Mouse (Mus musculus): ENCODE measurements at regions not wholly inside any gene's neighbourhood (a gene's known extent, or its start where the extent isn't known, plus 50 kb on each side); places are given as distances from the start of the nearest gene placed in this dataset.

DNA sequence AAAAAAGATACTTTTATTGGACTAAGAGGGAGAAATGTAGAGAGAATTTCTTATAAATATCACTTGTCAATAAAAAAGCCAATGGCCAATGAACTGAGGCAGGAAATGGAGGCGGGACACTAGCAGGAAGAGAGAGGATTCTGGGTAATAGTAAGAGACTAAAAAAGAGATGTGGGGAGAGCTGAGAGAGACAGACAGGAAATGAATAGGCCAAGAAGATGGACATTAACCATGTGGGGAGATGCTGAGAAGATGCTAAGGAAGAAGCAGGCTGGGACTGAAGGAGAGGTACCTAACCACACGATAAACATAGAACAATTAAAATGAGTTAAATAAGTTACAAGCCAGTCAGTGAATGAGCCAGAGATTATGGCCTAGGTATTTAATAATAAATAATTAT, 181.0 kb upstream of the Nfe2l3 start:
- no peaks in the 10 kb centered on the region for H3K27me3 ChIP-seq (ENCODE audit: control insufficient read depth, insufficient read depth, low read length)
- no peaks in the 10 kb centered on the region for H3K9me3 ChIP-seq (ENCODE audit: control insufficient read depth, low read length)
- 89% methylated on average over 2 of the region's 2 CpGs for WGBS
- H3K4me1 ChIP-seq (ENCODE audit: control insufficient read depth, insufficient read depth, low read length): no peaks in the 10 kb centered on the region
- ATAC-seq (ENCODE audit: low FRiP score, low read depth): no peak
- H3K9ac ChIP-seq (ENCODE audit: low read depth, low read length, severe bottlenecking): no peak overlapping the region
- H3K4me2 ChIP-seq (replicated peaks; ENCODE audit: low read depth, low read length, severe bottlenecking): no peak overlapping the region
- no peak overlapping the region for H3K27ac ChIP-seq (replicated peaks; ENCODE audit: low read depth, low read length)
- DNase-seq (ENCODE audit: low spot score): no peak
- H3K36me3 ChIP-seq (ENCODE audit: control insufficient read depth, insufficient read depth, low read length): no peaks in the 10 kb centered on the region
- H3K4me3 ChIP-seq (replicated peaks; ENCODE audit: low read length): no peak overlapping the region
- no peak for TF ChIP-seq POLR2A (IDR thresholded peaks at IDR 0.05; ENCODE audit: borderline replicate concordance, extremely low read depth, insufficient read depth, insufficient read length)

DNA sequence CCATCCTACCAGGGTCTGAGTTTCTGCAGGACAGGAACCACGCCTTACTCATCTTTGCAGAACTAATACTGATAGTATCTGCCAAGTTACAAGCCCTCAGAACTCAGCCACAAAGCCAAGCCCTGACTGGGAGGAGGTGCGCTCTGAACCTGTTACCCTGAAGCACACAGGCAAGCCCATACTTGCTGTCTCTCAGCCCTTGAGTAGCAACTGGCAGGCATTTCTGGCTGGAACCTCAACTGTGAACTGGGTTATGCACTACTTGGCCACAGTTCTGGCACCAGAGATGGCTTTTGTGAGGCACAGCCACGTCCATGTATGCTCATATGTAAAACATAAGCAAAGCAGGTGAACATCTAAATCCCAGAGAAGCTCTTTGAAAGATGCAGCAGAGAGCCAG, 179.7 kb upstream of the Nfe2l3 start:
- H3K27ac ChIP-seq (replicated peaks; ENCODE audit: low read depth, low read length): no peak overlapping the region
- H3K27me3 ChIP-seq (ENCODE audit: control insufficient read depth, insufficient read depth, low read length): no peaks in the 10 kb centered on the region
- no peaks in the 10 kb centered on the region for H3K4me1 ChIP-seq (ENCODE audit: control insufficient read depth, insufficient read depth, low read length)
- DNase-seq (ENCODE audit: low spot score) (no peak), ATAC-seq (ENCODE audit: low FRiP score, low read depth) (no peak)
- H3K4me2 ChIP-seq (replicated peaks; ENCODE audit: low read depth, low read length, severe bottlenecking): no peak overlapping the region
- no peak overlapping the region for H3K9ac ChIP-seq (ENCODE audit: low read depth, low read length, severe bottlenecking)
- no peaks in the 10 kb centered on the region for H3K9me3 ChIP-seq (ENCODE audit: control insufficient read depth, low read length)
- no peak overlapping the region for H3K4me3 ChIP-seq (replicated peaks; ENCODE audit: low read length)
- 75% methylated on average over 3 of the region's 3 CpGs for WGBS
- no peak for TF ChIP-seq POLR2A (IDR thresholded peaks at IDR 0.05; ENCODE audit: borderline replicate concordance, extremely low read depth, insufficient read depth, insufficient read length)
- no peaks in the 10 kb centered on the region for H3K36me3 ChIP-seq (ENCODE audit: control insufficient read depth, insufficient read depth, low read length)

GRCm38 (mm10) chr6:51256631-51257030, 175.8 kb upstream of the Nfe2l3 start:
- DNase-seq (ENCODE audit: low spot score) (no peak), ATAC-seq (ENCODE audit: low FRiP score, low read depth) (no peak)
- no peak overlapping the region for H3K27ac ChIP-seq (replicated peaks; ENCODE audit: low read depth, low read length)
- H3K4me2 ChIP-seq (replicated peaks; ENCODE audit: low read depth, low read length, severe bottlenecking): no peak overlapping the region
- H3K27me3 ChIP-seq (ENCODE audit: control insufficient read depth, insufficient read depth, low read length): no peaks in the 10 kb centered on the region
- no peak overlapping the region for H3K4me3 ChIP-seq (replicated peaks; ENCODE audit: low read length)
- TF ChIP-seq POLR2A (IDR thresholded peaks at IDR 0.05; ENCODE audit: borderline replicate concordance, extremely low read depth, insufficient read depth, insufficient read length): no peak
- H3K9ac ChIP-seq (ENCODE audit: low read depth, low read length, severe bottlenecking): no peak overlapping the region
- H3K4me1 ChIP-seq (ENCODE audit: control insufficient read depth, insufficient read depth, low read length): no peaks in the 10 kb centered on the region
- H3K9me3 ChIP-seq (ENCODE audit: control insufficient read depth, low read length): peaks cover 10% of the 10 kb centered on the region; the same call in 1 of the 2 replicates
- 60% methylated on average over 4 of the region's 4 CpGs for WGBS
- H3K36me3 ChIP-seq (ENCODE audit: control insufficient read depth, insufficient read depth, low read length): no peaks in the 10 kb centered on the region

DNA sequence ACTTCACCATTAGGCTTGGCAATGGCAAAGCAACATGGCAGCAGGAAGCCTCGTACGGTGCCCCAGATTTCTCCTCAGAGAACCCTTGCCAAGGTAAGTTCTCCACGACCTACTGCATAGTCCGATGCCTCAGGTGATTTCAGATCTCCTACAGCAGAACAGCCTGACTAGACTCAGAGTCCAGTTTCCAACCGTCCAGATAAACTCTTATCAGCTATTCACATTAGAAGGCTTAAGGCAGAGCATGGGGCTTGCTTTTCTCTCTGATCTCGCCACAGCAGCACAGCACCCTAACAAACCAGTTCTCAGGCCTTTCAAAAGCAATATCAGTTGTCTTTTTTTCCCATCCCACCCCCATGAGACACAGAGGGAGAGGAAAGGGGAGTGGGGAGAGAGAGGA, 174.9 kb upstream of the Nfe2l3 start:
- no peak for TF ChIP-seq POLR2A (IDR thresholded peaks at IDR 0.05; ENCODE audit: borderline replicate concordance, extremely low read depth, insufficient read depth, insufficient read length)
- H3K27ac ChIP-seq (replicated peaks; ENCODE audit: low read depth, low read length): no peak overlapping the region
- peaks cover 10% of the 10 kb centered on the region; the same call in 1 of the 2 replicates for H3K9me3 ChIP-seq (ENCODE audit: control insufficient read depth, low read length)
- DNase-seq (ENCODE audit: low spot score) (no peak), ATAC-seq (ENCODE audit: low FRiP score, low read depth) (no peak)
- 81% methylated on average over 6 of the region's 6 CpGs for WGBS
- no peaks in the 10 kb centered on the region for H3K27me3 ChIP-seq (ENCODE audit: control insufficient read depth, insufficient read depth, low read length)
- no peaks in the 10 kb centered on the region for H3K4me1 ChIP-seq (ENCODE audit: control insufficient read depth, insufficient read depth, low read length)
- no peak overlapping the region for H3K4me3 ChIP-seq (replicated peaks; ENCODE audit: low read length)
- H3K9ac ChIP-seq (ENCODE audit: low read depth, low read length, severe bottlenecking): no peak overlapping the region
- no peak overlapping the region for H3K4me2 ChIP-seq (replicated peaks; ENCODE audit: low read depth, low read length, severe bottlenecking)
- no peaks in the 10 kb centered on the region for H3K36me3 ChIP-seq (ENCODE audit: control insufficient read depth, insufficient read depth, low read length)

DNA sequence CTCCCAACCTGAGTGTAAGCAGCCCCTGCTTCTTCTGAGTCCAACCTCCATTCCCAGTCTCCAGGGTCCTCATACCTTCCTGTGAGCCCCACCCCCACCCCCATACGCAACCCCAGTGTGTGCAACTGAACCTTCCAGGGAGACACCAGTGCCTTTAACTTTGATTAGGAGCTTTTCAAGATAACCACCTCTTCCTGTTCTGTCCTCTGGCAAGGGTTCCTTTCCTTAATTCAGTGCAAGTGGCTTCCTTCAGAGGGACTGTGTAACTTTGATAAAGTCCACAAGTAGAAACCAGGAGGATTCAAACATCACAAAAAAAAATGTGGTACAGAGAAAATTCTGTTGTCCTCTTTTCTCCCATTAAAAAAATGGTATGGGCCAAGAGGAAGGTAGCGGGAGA, 174.2 kb upstream of the Nfe2l3 start:
- Histone ChIP-seq H3K9me3 (ENCODE audit: control insufficient read depth, low read length) (peaks cover 10% of the 10 kb centered on the region; the same call in 1 of the 2 replicates), H3K4me2 (replicated peaks; ENCODE audit: low read depth, low read length, severe bottlenecking) (no peak overlapping the region), H3K27ac (replicated peaks; ENCODE audit: low read depth, low read length) (no peak overlapping the region), H3K36me3 (ENCODE audit: control insufficient read depth, insufficient read depth, low read length) (no peaks in the 10 kb centered on the region), H3K27me3 (ENCODE audit: control insufficient read depth, insufficient read depth, low read length) (no peaks in the 10 kb centered on the region), H3K4me1 (ENCODE audit: control insufficient read depth, insufficient read depth, low read length) (no peaks in the 10 kb centered on the region), H3K4me3 (replicated peaks; ENCODE audit: low read length) (no peak overlapping the region), H3K9ac (ENCODE audit: low read depth, low read length, severe bottlenecking) (no peak overlapping the region)
- 69% methylated on average over 2 of the region's 2 CpGs for WGBS
- DNase-seq (ENCODE audit: low spot score): no peak
- ATAC-seq (ENCODE audit: low FRiP score, low read depth): no peak
- no peak for TF ChIP-seq POLR2A (IDR thresholded peaks at IDR 0.05; ENCODE audit: borderline replicate concordance, extremely low read depth, insufficient read depth, insufficient read length)

DNA sequence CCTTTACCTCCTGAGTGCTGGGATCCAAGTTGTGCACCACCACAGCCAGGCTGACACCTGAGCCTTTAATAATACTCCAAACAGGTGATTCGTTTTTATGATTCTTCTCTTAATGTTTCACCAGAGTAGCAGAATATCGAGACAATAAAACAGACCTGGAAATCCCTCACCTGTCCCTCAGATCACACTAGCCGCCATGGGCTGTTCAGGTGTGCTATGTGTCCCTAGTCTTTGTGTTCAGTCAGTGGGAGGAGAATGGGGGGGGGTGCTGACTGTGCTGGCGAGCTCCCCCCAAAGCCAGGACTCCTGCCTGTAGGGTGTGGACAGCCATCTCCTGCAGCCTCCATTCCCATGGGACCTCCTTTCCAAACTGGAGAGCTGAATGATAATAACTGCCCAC, 168.9 kb upstream of the Nfe2l3 start:
- no peaks in the 10 kb centered on the region for H3K36me3 ChIP-seq (ENCODE audit: control insufficient read depth, insufficient read depth, low read length)
- TF ChIP-seq POLR2A (IDR thresholded peaks at IDR 0.05; ENCODE audit: borderline replicate concordance, extremely low read depth, insufficient read depth, insufficient read length): no peak
- no peak for DNase-seq (ENCODE audit: low spot score)
- WGBS: 70% methylated on average over 4 of the region's 4 CpGs
- H3K4me3 ChIP-seq (replicated peaks; ENCODE audit: low read length): no peak overlapping the region
- no peak overlapping the region for H3K4me2 ChIP-seq (replicated peaks; ENCODE audit: low read depth, low read length, severe bottlenecking)
- no peaks in the 10 kb centered on the region for H3K27me3 ChIP-seq (ENCODE audit: control insufficient read depth, insufficient read depth, low read length)
- peaks cover 2% of the 10 kb centered on the region; the same call in 1 of the 2 replicates for H3K4me1 ChIP-seq (ENCODE audit: control insufficient read depth, insufficient read depth, low read length)
- no peak for ATAC-seq (ENCODE audit: low FRiP score, low read depth)
- no peak overlapping the region for H3K27ac ChIP-seq (replicated peaks; ENCODE audit: low read depth, low read length)
- H3K9ac ChIP-seq (ENCODE audit: low read depth, low read length, severe bottlenecking): no peak overlapping the region
- peaks cover 10% of the 10 kb centered on the region; the same call in 1 of the 2 replicates for H3K9me3 ChIP-seq (ENCODE audit: control insufficient read depth, low read length)

Measured in limb, embryonic 14.5 days (tissue).